Mouse (Mus musculus) neural tube, embryonic 13.5 days (tissue): ENCODE data around the gene Lta. TPM values are rescaled to one million over a fixed set of nuclear protein-coding genes. Genes with fewer than 3 reads are reported as not detected.
A peak's percentile ranks its signal among the peaks of the same experiment; 100 is the strongest.

Source experiments
- ATAC-seq: fragments of 200-750 bp; cut with Nextera tagmentation; 2 replicates; pipeline ENCODE4 v1.8.0; 2017; ENCODE audit warnings: low read depth, mild to moderate bottlenecking, moderate TSS enrichment, moderate library complexity
- H3K27ac ChIP-seq: fragments of 300-500 bp; sonication (generic); replicated peaks from 2 replicates; pipeline ENCODE4 v1.5.1; 2015; ENCODE audit warnings: moderate library complexity, mild to moderate bottlenecking, inconsistent platforms
- H3K27me3 ChIP-seq: fragments of 300-500 bp; sonication (generic); 2 replicates; pipeline ENCODE4 v1.6.1; 2015; ENCODE audit warnings: mild to moderate bottlenecking, inconsistent platforms
- H3K36me3 ChIP-seq: fragments of 300-500 bp; sonication (generic); 2 replicates; pipeline ENCODE4 v1.6.1; 2015; ENCODE audit warnings: mild to moderate bottlenecking, inconsistent platforms
- H3K4me1 ChIP-seq: fragments of 300-500 bp; sonication (generic); replicated peaks from 2 replicates; pipeline ENCODE4 v1.6.1; 2015; ENCODE audit warnings: inconsistent platforms
- H3K4me2 ChIP-seq: fragments of 300-500 bp; sonication (generic); 2 replicates; pipeline ENCODE4 v1.6.1; 2015; ENCODE audit warnings: inconsistent platforms, mild to moderate bottlenecking, moderate library complexity
- H3K4me3 ChIP-seq: fragments of 300-500 bp; sonication (generic); 2 replicates; pipeline ENCODE4 v1.5.1; 2015; ENCODE audit warnings: mild to moderate bottlenecking, inconsistent platforms
- H3K9ac ChIP-seq: fragments of 300-500 bp; sonication (generic); 2 replicates; pipeline ENCODE4 v1.6.1; 2015; ENCODE audit warnings: moderate library complexity, mild to moderate bottlenecking, inconsistent platforms
- H3K9me3 ChIP-seq: fragments of 300-500 bp; sonication (generic); 2 replicates; pipeline ENCODE4 v1.6.1; 2016; ENCODE audit warnings: inconsistent platforms
- WGBS: fragments of 180-500 bp; shearing (Covaris S2); methylation state at CpG from one replicate; pipeline ENCODE4 v1.1.7; 2015; 5-methylcytosine and 5-hydroxymethylcytosine counted together
- polyA plus RNA-seq: library from polyadenylated mRNA; unstranded; fragments of >200 nt; fragmentation: Nextera tagmentation; extraction: Ambion mirVana; gene quantifications from 2 replicates; pipeline ENCODE4 v1.2.1, GENCODE M21; 2015

The Lta gene
- polyA plus RNA-seq, 1 experiment from 2014 or later, result 0.42 TPM

- Histone ChIP-seq H3K36me3 (peaks cover 79% of the 10 kb centered on the region), H3K27me3 (no peaks in the 10 kb centered on the region), H3K9me3 (no peaks in the 10 kb centered on the region), H3K4me1 (peaks cover 44% of the 10 kb centered on the region), H3K4me3 (peak overlapping the region; percentile 99), H3K27ac (no peak overlapping the region), H3K4me2 (peak overlapping the region; percentile 93), H3K9ac (peak overlapping the region; percentile 100)
- 84% methylated on average over 15 of the region's 15 CpGs for WGBS
- ATAC-seq, result no peak
Observed at GRCm38 (mm10) chr17:35245731-35246623, 40.8 kb upstream of the Lta start.

- Histone ChIP-seq H3K4me1 (peaks cover 53% of the 10 kb centered on the region), H3K9me3 (no peaks in the 10 kb centered on the region), H3K4me3 (peak overlapping the region; percentile 99), H3K27ac (no peak overlapping the region), H3K27me3 (no peaks in the 10 kb centered on the region), H3K36me3 (peaks cover 69% of the 10 kb centered on the region), H3K4me2 (peak overlapping the region; percentile 93), H3K9ac (peak overlapping the region; percentile 100)
- WGBS, result 78% methylated on average over 2 of the region's 2 CpGs
- no peak for ATAC-seq
Observed at GRCm38 (mm10) chr17:35244999-35245398, 39.8 kb upstream of the Lta start.

GRCm38 (mm10) chr17:35243086-35243485 lies 37.9 kb upstream of the Lta start:
- H3K4me1 ChIP-seq, result peaks cover 55% of the 10 kb centered on the region
- no peaks in the 10 kb centered on the region for H3K9me3 ChIP-seq
- H3K27me3 ChIP-seq, result no peaks in the 10 kb centered on the region
- peak overlapping the region; percentile 100 for H3K27ac ChIP-seq
- peaks cover 50% of the 10 kb centered on the region for H3K36me3 ChIP-seq
- ATAC-seq, result no peak
- peak overlapping the region; percentile 100 for H3K9ac ChIP-seq
- 2% methylated on average over 16 of the region's 16 CpGs for WGBS
- H3K4me3 ChIP-seq, result peak overlapping the region; percentile 99
- peak overlapping the region; percentile 93 for H3K4me2 ChIP-seq

- WGBS, result 0% methylated on average over 55 of the region's 55 CpGs
- peak overlapping the region; percentile 93 for H3K4me2 ChIP-seq
- H3K36me3 ChIP-seq, result peaks cover 42% of the 10 kb centered on the region
Observed at GRCm38 (mm10) chr17:35242015-35242941, 37.1 kb upstream of the Lta start.

GRCm38 (mm10) chr17:35241305-35242014 lies 36.3 kb upstream of the Lta start, which contains the start of gene Ddx39b:
Ddx39b (plus strand) TSS chr17:35241746.
- H3K9me3 ChIP-seq, result no peaks in the 10 kb centered on the region
- peak within 1 kb of the TSS; percentile 100 for H3K9ac ChIP-seq
- peak within 1 kb of the TSS; percentile 93 for H3K4me2 ChIP-seq
- peaks cover 34% of the 10 kb centered on the region for H3K36me3 ChIP-seq
- H3K4me3 ChIP-seq, result peak within 1 kb of the TSS; percentile 99
- ATAC-seq, result peak; percentile 89
- peak within 1 kb of the TSS; percentile 100 for H3K27ac ChIP-seq
- H3K27me3 ChIP-seq, result no peaks in the 10 kb centered on the region
- peaks cover 58% of the 10 kb centered on the region for H3K4me1 ChIP-seq
- WGBS, result under 1% methylated on average over 66 of the region's 69 CpGs

More at GRCm38 (mm10) chr17:35242015-35242941, 37.1 kb upstream of the Lta start:
- ATAC-seq, result peak; percentile 40
- Histone ChIP-seq H3K9me3 (no peaks in the 10 kb centered on the region), H3K9ac (peak overlapping the region; percentile 100), H3K4me1 (peaks cover 58% of the 10 kb centered on the region), H3K27ac (peak overlapping the region; percentile 100), H3K4me3 (peak overlapping the region; percentile 99), H3K27me3 (no peaks in the 10 kb centered on the region)

GRCm38 (mm10) chr17:35240384-35241304 lies 35.5 kb upstream of the Lta start:
- Histone ChIP-seq H3K36me3 (peaks cover 26% of the 10 kb centered on the region), H3K9me3 (no peaks in the 10 kb centered on the region), H3K4me1 (peaks cover 50% of the 10 kb centered on the region), H3K4me2 (peak overlapping the region; percentile 93), H3K27me3 (no peaks in the 10 kb centered on the region), H3K9ac (peak overlapping the region; percentile 100), H3K4me3 (peak overlapping the region; percentile 99), H3K27ac (peak overlapping the region; percentile 100)
- 33% methylated on average over 12 of the region's 12 CpGs for WGBS
- peak; percentile 0; the same call in 1 of the 2 replicates for ATAC-seq

- no peaks in the 10 kb centered on the region for H3K9me3 ChIP-seq
- H3K4me1 ChIP-seq, result peaks cover 46% of the 10 kb centered on the region
- WGBS, result 87% methylated on average over 5 of the region's 5 CpGs
- no peak for ATAC-seq
- H3K27ac ChIP-seq, result peak overlapping the region; percentile 100; the same call in 1 of the 2 replicates
- H3K36me3 ChIP-seq, result peaks cover 16% of the 10 kb centered on the region
- no peak overlapping the region for H3K4me3 ChIP-seq
- no peak overlapping the region for H3K9ac ChIP-seq
- no peak overlapping the region for H3K4me2 ChIP-seq
- H3K27me3 ChIP-seq, result no peaks in the 10 kb centered on the region
Observed at GRCm38 (mm10) chr17:35239700-35240099, 34.5 kb upstream of the Lta start.

GRCm38 (mm10) chr17:35237504-35237903 lies 32.4 kb upstream of the Lta start:
- Histone ChIP-seq H3K27me3 (no peaks in the 10 kb centered on the region), H3K4me3 (peak overlapping the region; percentile 53; the same call in 1 of the 2 replicates), H3K4me2 (peak overlapping the region; percentile 97), H3K9ac (peak overlapping the region; percentile 77), H3K9me3 (no peaks in the 10 kb centered on the region), H3K4me1 (peaks cover 47% of the 10 kb centered on the region), H3K27ac (no peak overlapping the region), H3K36me3 (0 out of 2 replicates have a peak, but pooled peaks cover 3% of the 10 kb centered on the region)
- ATAC-seq, result no peak
- WGBS, result 85% methylated on average over 12 of the region's 12 CpGs

- H3K27me3 ChIP-seq, result no peaks in the 10 kb centered on the region
- peak overlapping the region; percentile 95 for H3K27ac ChIP-seq
- peak overlapping the region; percentile 53 for H3K4me3 ChIP-seq
- H3K9ac ChIP-seq, result peak overlapping the region; percentile 77
- peaks cover 52% of the 10 kb centered on the region for H3K4me1 ChIP-seq
- no peak for ATAC-seq
- H3K9me3 ChIP-seq, result no peaks in the 10 kb centered on the region
- H3K4me2 ChIP-seq, result peak overlapping the region; percentile 97
- 0 out of 2 replicates have a peak, but pooled peaks cover 3% of the 10 kb centered on the region for H3K36me3 ChIP-seq
- 78% methylated on average over 9 of the region's 9 CpGs for WGBS
Observed at GRCm38 (mm10) chr17:35236996-35237395, 31.8 kb upstream of the Lta start.

GRCm38 (mm10) chr17:35236390-35236746 lies 31.2 kb upstream of the Lta start:
- Histone ChIP-seq H3K27me3 (no peaks in the 10 kb centered on the region), H3K4me3 (peak overlapping the region; percentile 53), H3K9ac (peak overlapping the region; percentile 77), H3K4me2 (peak overlapping the region; percentile 97), H3K36me3 (peaks cover 3% of the 10 kb centered on the region; the same call in 1 of the 2 replicates), H3K9me3 (no peaks in the 10 kb centered on the region), H3K27ac (peak overlapping the region; percentile 95), H3K4me1 (peaks cover 55% of the 10 kb centered on the region)
- ATAC-seq, result peak; percentile 86
- WGBS, result 1% methylated on average over 18 of the region's 18 CpGs
